Mouse (Mus musculus) embryonic facial prominence, embryonic 13.5 days (tissue): ENCODE measurements around the gene Tmem150c. TPM values are rescaled to one million over a fixed set of nuclear protein-coding genes. Genes with fewer than 3 reads are reported as not detected.

Source experiments
- ATAC-seq: fragments of 200-750 bp; cut with Nextera tagmentation; 2 replicates; pipeline ENCODE4 v1.8.0; 2017; ENCODE audit warnings: low read depth; ENCODE audit not compliant: insufficient number of reproducible peaks, insufficient read depth, low FRiP score, low TSS enrichment
- H3K27ac ChIP-seq: fragments of 300-500 bp; sonication (generic); 2 replicates; pipeline ENCODE4 v1.5.1; 2015; ENCODE audit warnings: moderate library complexity, mild to moderate bottlenecking, inconsistent platforms
- H3K27me3 ChIP-seq: fragments of 300-500 bp; sonication (generic); 2 replicates; pipeline ENCODE4 v1.6.1; 2015; ENCODE audit warnings: mild to moderate bottlenecking, inconsistent platforms
- H3K36me3 ChIP-seq: fragments of 300-500 bp; sonication (generic); 2 replicates; pipeline ENCODE4 v1.6.1; 2015; ENCODE audit warnings: mild to moderate bottlenecking, inconsistent platforms
- H3K4me1 ChIP-seq: fragments of 300-500 bp; sonication (generic); 2 replicates; pipeline ENCODE4 v1.6.1; 2015; ENCODE audit warnings: inconsistent platforms
- H3K4me2 ChIP-seq: fragments of 300-500 bp; sonication (generic); 2 replicates; pipeline ENCODE4 v1.6.1; 2015; ENCODE audit warnings: moderate library complexity, mild to moderate bottlenecking, inconsistent platforms
- H3K4me3 ChIP-seq: fragments of 300-500 bp; sonication (generic); 2 replicates; pipeline ENCODE4 v1.5.1; 2015; ENCODE audit warnings: mild to moderate bottlenecking, inconsistent platforms
- H3K9ac ChIP-seq: fragments of 300-500 bp; sonication (generic); 2 replicates; pipeline ENCODE4 v1.6.1; 2015; ENCODE audit warnings: mild to moderate bottlenecking, inconsistent platforms
- H3K9me3 ChIP-seq: fragments of 300-500 bp; sonication (generic); 2 replicates; pipeline ENCODE4 v1.6.1; 2016; ENCODE audit warnings: inconsistent platforms
- WGBS: fragments of 180-500 bp; shearing (Covaris S2); methylation state at CpG from one replicate; pipeline ENCODE4 v1.1.7; 2015; ENCODE audit warnings: mixed read lengths; 5-methylcytosine and 5-hydroxymethylcytosine counted together
- polyA plus RNA-seq: library from polyadenylated mRNA; unstranded; fragments of >200 nt; fragmentation: Nextera tagmentation; extraction: Ambion mirVana; gene quantifications from 2 replicates; pipeline ENCODE4 v1.2.1, GENCODE M21; 2015

The Tmem150c gene
- polyA plus RNA-seq, 1 experiment from 2014 or later, result 1.9 TPM

- no peaks in the 10 kb centered on the region for H3K27me3 ChIP-seq
- H3K4me3 ChIP-seq, result no peak overlapping the region
- peaks cover 11% of the 10 kb centered on the region; the same call in 1 of the 2 replicates for H3K4me1 ChIP-seq
- H3K27ac ChIP-seq, result no peak overlapping the region
- H3K36me3 ChIP-seq, result no peaks in the 10 kb centered on the region
- no peaks in the 10 kb centered on the region for H3K9me3 ChIP-seq
- no peak overlapping the region for H3K9ac ChIP-seq
- no peak overlapping the region for H3K4me2 ChIP-seq
- WGBS, result 85% methylated on average over 3 of the region's 3 CpGs
- ATAC-seq, result no peak
Measured at GRCm38 (mm10) chr5:100187035-100187901, 27.7 kb upstream of the Tmem150c start.

GRCm38 (mm10) chr5:100186618-100187017 is 27.0 kb upstream of the Tmem150c start:
- Histone ChIP-seq H3K27ac (no peak overlapping the region), H3K4me1 (peaks cover 11% of the 10 kb centered on the region; the same call in 1 of the 2 replicates), H3K9me3 (no peaks in the 10 kb centered on the region), H3K4me3 (no peak overlapping the region), H3K27me3 (no peaks in the 10 kb centered on the region), H3K4me2 (no peak overlapping the region), H3K9ac (no peak overlapping the region), H3K36me3 (no peaks in the 10 kb centered on the region)
- WGBS, result 66% methylated on average over 7 of the region's 7 CpGs
- ATAC-seq, result no peak

GRCm38 (mm10) chr5:100185895-100186294 is 26.3 kb upstream of the Tmem150c start:
- Histone ChIP-seq H3K27ac (no peak overlapping the region), H3K27me3 (no peaks in the 10 kb centered on the region), H3K9me3 (no peaks in the 10 kb centered on the region), H3K4me2 (no peak overlapping the region), H3K36me3 (no peaks in the 10 kb centered on the region), H3K9ac (no peak overlapping the region), H3K4me1 (peaks cover 11% of the 10 kb centered on the region; the same call in 1 of the 2 replicates), H3K4me3 (no peak overlapping the region)
- no peak for ATAC-seq
- 12% methylated on average over 7 of the region's 7 CpGs for WGBS

- no peak overlapping the region for H3K4me3 ChIP-seq
- H3K27me3 ChIP-seq, result no peaks in the 10 kb centered on the region
- peaks cover 4% of the 10 kb centered on the region; the same call in 1 of the 2 replicates for H3K4me1 ChIP-seq
- no peaks in the 10 kb centered on the region for H3K9me3 ChIP-seq
- H3K4me2 ChIP-seq, result no peak overlapping the region
- no peak for ATAC-seq
- WGBS, result 43% methylated on average over 1 of the region's 1 CpGs
- H3K27ac ChIP-seq, result no peak overlapping the region
- no peak overlapping the region for H3K9ac ChIP-seq
- no peaks in the 10 kb centered on the region for H3K36me3 ChIP-seq
Measured at GRCm38 (mm10) chr5:100181011-100181410, 21.4 kb upstream of the Tmem150c start.

- no peaks in the 10 kb centered on the region for H3K36me3 ChIP-seq
- H3K4me2 ChIP-seq, result no peak overlapping the region
- no peak overlapping the region for H3K9ac ChIP-seq
- no peak overlapping the region for H3K27ac ChIP-seq
- 78% methylated on average over 2 of the region's 2 CpGs for WGBS
- no peak overlapping the region for H3K4me3 ChIP-seq
- no peaks in the 10 kb centered on the region for H3K4me1 ChIP-seq
- H3K9me3 ChIP-seq, result no peaks in the 10 kb centered on the region
- no peaks in the 10 kb centered on the region for H3K27me3 ChIP-seq
- no peak for ATAC-seq
Measured at GRCm38 (mm10) chr5:100178781-100179165, 19.2 kb upstream of the Tmem150c start.

- 79% methylated on average over 4 of the region's 4 CpGs for WGBS
Measured at GRCm38 (mm10) chr5:100178122-100178780, 18.6 kb upstream of the Tmem150c start.

GRCm38 (mm10) chr5:100177547-100177946 is 17.9 kb upstream of the Tmem150c start:
- 69% methylated on average over 5 of the region's 5 CpGs for WGBS
- Histone ChIP-seq H3K9ac (no peak overlapping the region), H3K4me3 (no peak overlapping the region), H3K9me3 (no peaks in the 10 kb centered on the region), H3K27me3 (no peaks in the 10 kb centered on the region), H3K4me1 (no peaks in the 10 kb centered on the region), H3K27ac (no peak overlapping the region), H3K4me2 (no peak overlapping the region), H3K36me3 (no peaks in the 10 kb centered on the region)
- ATAC-seq, result no peak

More at GRCm38 (mm10) chr5:100178122-100178780, 18.6 kb upstream of the Tmem150c start:
- Histone ChIP-seq H3K36me3 (no peaks in the 10 kb centered on the region), H3K27me3 (no peaks in the 10 kb centered on the region), H3K9me3 (no peaks in the 10 kb centered on the region), H3K27ac (no peak overlapping the region), H3K4me2 (no peak overlapping the region), H3K9ac (no peak overlapping the region), H3K4me3 (no peak overlapping the region), H3K4me1 (no peaks in the 10 kb centered on the region)
- no peak for ATAC-seq

- no peaks in the 10 kb centered on the region for H3K4me1 ChIP-seq
- H3K4me2 ChIP-seq, result no peak overlapping the region
- no peak overlapping the region for H3K27ac ChIP-seq
- no peak for ATAC-seq
- no peak overlapping the region for H3K9ac ChIP-seq
- no peaks in the 10 kb centered on the region for H3K9me3 ChIP-seq
- WGBS, result 79% methylated on average over 5 of the region's 5 CpGs
- no peaks in the 10 kb centered on the region for H3K36me3 ChIP-seq
- no peaks in the 10 kb centered on the region for H3K27me3 ChIP-seq
- no peak overlapping the region for H3K4me3 ChIP-seq
Measured at GRCm38 (mm10) chr5:100176096-100176495, 16.5 kb upstream of the Tmem150c start.

GRCm38 (mm10) chr5:100175582-100175981 is 16.0 kb upstream of the Tmem150c start:
- H3K9me3 ChIP-seq, result no peaks in the 10 kb centered on the region
- WGBS, result 79% methylated on average over 7 of the region's 7 CpGs
- no peaks in the 10 kb centered on the region for H3K4me1 ChIP-seq
- H3K4me2 ChIP-seq, result no peak overlapping the region
- ATAC-seq, result no peak
- no peak overlapping the region for H3K4me3 ChIP-seq
- H3K9ac ChIP-seq, result no peak overlapping the region
- H3K27ac ChIP-seq, result no peak overlapping the region
- H3K36me3 ChIP-seq, result no peaks in the 10 kb centered on the region
- no peaks in the 10 kb centered on the region for H3K27me3 ChIP-seq

GRCm38 (mm10) chr5:100172104-100172503 is 12.5 kb upstream of the Tmem150c start:
- Histone ChIP-seq H3K4me2 (no peak overlapping the region), H3K9me3 (no peaks in the 10 kb centered on the region), H3K9ac (no peak overlapping the region), H3K27ac (no peak overlapping the region), H3K4me3 (no peak overlapping the region), H3K27me3 (no peaks in the 10 kb centered on the region), H3K4me1 (no peaks in the 10 kb centered on the region), H3K36me3 (no peaks in the 10 kb centered on the region)
- 68% methylated on average over 4 of the region's 4 CpGs for WGBS
- ATAC-seq, result no peak

- H3K4me1 ChIP-seq, result no peaks in the 10 kb centered on the region
- no peaks in the 10 kb centered on the region for H3K36me3 ChIP-seq
- WGBS, result 51% methylated on average over 14 of the region's 14 CpGs
- H3K9ac ChIP-seq, result no peak overlapping the region
- no peak overlapping the region for H3K27ac ChIP-seq
- ATAC-seq, result no peak
- H3K27me3 ChIP-seq, result no peaks in the 10 kb centered on the region; the same call in 1 of the 2 replicates
- H3K9me3 ChIP-seq, result no peaks in the 10 kb centered on the region
- H3K4me3 ChIP-seq, result no peak overlapping the region
- no peak overlapping the region for H3K4me2 ChIP-seq
Measured at GRCm38 (mm10) chr5:100166591-100167491, 7.2 kb upstream of the Tmem150c start.
